Mouse (Mus musculus): Measurements from ENCODE around the gene Sfxn5.

GRCm38 (mm10) chr6:85206939-85207285, 126.3 kb downstream of the Sfxn5 start:
- TF ChIP-seq CTCF (IDR thresholded peaks at IDR 0.05) = no peak
- no peak for TF ChIP-seq EP300 (IDR thresholded peaks at IDR 0.05)
